Comparison of ENCODE assay signal across 9 mouse cellular contexts in genomic region chr11:46437459-46438000, GRCm38 (mm10). TPM values are rescaled to one million over a fixed set of nuclear protein-coding genes. Genes with fewer than 3 reads are reported as not detected.
DNase-seq lines count a peak whose midpoint lies in the region; ATAC-seq and TF ChIP-seq lines count a peak whose summit lies in the region.
"Had no signal": no experiment of that assay in that cellular context is flagged by ENCODE, and none has a peak within 500 bp of the region (broad histone marks: within the 10 kb centered on the region; RNA-seq: fewer than 3 reads in every experiment).

No protein-coding gene starts in this region.

- H3K9me3 ChIP-seq in heart, embryonic 15.5 days (replicated peaks): no peaks in the 10 kb centered on the region
- no peaks in the 10 kb centered on the region for H3K9me3 ChIP-seq in liver, embryonic 13.5 days (replicated peaks)

- H3K27me3 ChIP-seq in heart, embryonic 15.5 days: no peaks in the 10 kb centered on the region
- no peaks in the 10 kb centered on the region for H3K27me3 ChIP-seq in liver, embryonic 13.5 days

- TF ChIP-seq CTCF in olfactory bulb, adult 2 months (IDR thresholded peaks at IDR 0.05; ENCODE audit: insufficient read depth, low read depth, low read length): no peak

- no peak for ATAC-seq in heart, embryonic 15.5 days (replicated peaks; ENCODE audit: insufficient number of reproducible peaks, insufficient read depth, low FRiP score, low read depth)
- ATAC-seq in liver, embryonic 13.5 days (ENCODE audit: low read depth): peak; percentile 10

- peak overlapping the region; percentile 100 for H3K4me3 ChIP-seq in heart, embryonic 15.5 days
- H3K4me3 ChIP-seq in liver, embryonic 13.5 days (replicated peaks): peak overlapping the region; percentile 90
- H3K4me3 ChIP-seq in olfactory bulb, adult 2 months (ENCODE audit: insufficient read depth, low read depth, low read length): peak overlapping the region; percentile 99

- peaks cover 6% of the 10 kb centered on the region for H3K4me1 ChIP-seq in heart, embryonic 15.5 days (replicated peaks)
- H3K4me1 ChIP-seq in liver, embryonic 13.5 days (replicated peaks): peaks cover 65% of the 10 kb centered on the region
- peaks cover 4% of the 10 kb centered on the region; the same call in 1 of the 2 replicates for H3K4me1 ChIP-seq in olfactory bulb, adult 2 months (ENCODE audit: control insufficient read depth, insufficient read depth, low read length)

- 1% methylated on average over 23 of the region's 23 CpGs for WGBS in heart, embryonic 15.5 days
- WGBS in liver, embryonic 13.5 days (ENCODE audit: insufficient replicate concordance): 1% methylated on average over 23 of the region's 23 CpGs
- WGBS in olfactory bulb, adult 2 months: under 1% methylated on average over 23 of the region's 23 CpGs

- peak; percentile 18 to 74 for DNase-seq in adrenal gland, adult (ENCODE audit: inconsistent age in 2 of 2, low spot score in 1 of 2)
- no peak for DNase-seq in adrenal gland, adult 8-10 months
- DNase-seq in urinary bladder, postnatal 36 days (ENCODE audit: low spot score in 2 of 2): peak; percentile 6 to 7
- DNase-seq in urinary bladder, adult 2 months (ENCODE audit: low spot score): no peak
- peak; percentile 56 for DNase-seq in liver, embryonic 13.5 days
- DNase-seq in adrenal gland, postnatal 25 days: no peak

- peak overlapping the region; percentile 95 for H3K27ac ChIP-seq in heart, embryonic 15.5 days
- H3K27ac ChIP-seq in liver, embryonic 13.5 days: peak overlapping the region; percentile 98
- no peak overlapping the region for H3K27ac ChIP-seq in olfactory bulb, adult 2 months (ENCODE audit: insufficient read depth, low read depth, low read length)

- peak overlapping the region; percentile 96 for H3K9ac ChIP-seq in heart, embryonic 15.5 days
- H3K9ac ChIP-seq in liver, embryonic 13.5 days: peak overlapping the region; percentile 97

- no peak for TF ChIP-seq POLR2A in olfactory bulb, adult 2 months (IDR thresholded peaks at IDR 0.05; ENCODE audit: insufficient read depth, low read depth, low read length)

- peaks cover 12% of the 10 kb centered on the region for H3K36me3 ChIP-seq in heart, embryonic 15.5 days
- H3K36me3 ChIP-seq in liver, embryonic 13.5 days: peaks cover 28% of the 10 kb centered on the region

- H3K4me2 ChIP-seq in heart, embryonic 15.5 days: peak overlapping the region; percentile 75
- peak overlapping the region; percentile 74 for H3K4me2 ChIP-seq in liver, embryonic 13.5 days

RNA-seq across cellular contexts. Expression of gene Med7, which starts 0.8 kb away (rescaled TPM):
- total RNA-seq in adrenal gland, adult 8-10 months (2022): 10 to 100 TPM; 37.9 to 40.6 (median 39.0) TPM
- polyA plus RNA-seq in urinary bladder, adult 2 months (2012; rRNA removed): 37.6 and 38.1 TPM in 2 replicates
- polyA plus RNA-seq in heart, embryonic 15.5 days (2015; fragmentation: Nextera tagmentation; extraction: Ambion mirVana): 44.6 and 44.7 TPM in 2 replicates
- polyA plus RNA-seq in liver, embryonic 13.5 days (2015; fragmentation: Nextera tagmentation; extraction: Ambion mirVana): 62.4 and 67.7 TPM in 2 replicates
- not detected in 2 replicates for polyA plus RNA-seq in olfactory bulb, adult 2 months (2012; ENCODE audit: insufficient read depth, insufficient read length, low replicate concordance, missing spikeins)
- total RNA-seq in adrenal gland, postnatal 25 days (2021): 37.7 and 59.3 TPM in 2 replicates

RNA-seq across cellular contexts. Expression of gene Havcr2, which starts 17.2 kb away (rescaled TPM):
- total RNA-seq in adrenal gland, adult 8-10 months (2022): 1 to 10 TPM; 2.1 to 3.9 (median 3.0) TPM
- polyA plus RNA-seq in urinary bladder, adult 2 months (2012; rRNA removed): 0.37 and 0.46 TPM in 2 replicates
- polyA plus RNA-seq in heart, embryonic 15.5 days (2015; fragmentation: Nextera tagmentation; extraction: Ambion mirVana): 0.06 and 0.43 TPM in 2 replicates
- 0.09 and 0.19 TPM in 2 replicates for polyA plus RNA-seq in liver, embryonic 13.5 days (2015; fragmentation: Nextera tagmentation; extraction: Ambion mirVana)
- polyA plus RNA-seq in olfactory bulb, adult 2 months (2012; ENCODE audit: insufficient read depth, insufficient read length, low replicate concordance, missing spikeins): not detected in 2 replicates
- total RNA-seq in adrenal gland, postnatal 25 days (2021): 0.64 and 0.90 TPM in 2 replicates

RNA-seq across cellular contexts. Expression of gene Fam71b, which starts 41.2 kb away (rescaled TPM):
- total RNA-seq in adrenal gland, adult 8-10 months (2022): not detected
- not detected in 2 replicates for polyA plus RNA-seq in urinary bladder, adult 2 months (2012; rRNA removed)
- not detected in 2 replicates for polyA plus RNA-seq in heart, embryonic 15.5 days (2015; fragmentation: Nextera tagmentation; extraction: Ambion mirVana)
- polyA plus RNA-seq in liver, embryonic 13.5 days (2015; fragmentation: Nextera tagmentation; extraction: Ambion mirVana): not detected in 2 replicates
- not detected in 2 replicates for polyA plus RNA-seq in olfactory bulb, adult 2 months (2012; ENCODE audit: insufficient read depth, insufficient read length, low replicate concordance, missing spikeins)
- not detected in 2 replicates for total RNA-seq in adrenal gland, postnatal 25 days (2021)
- total RNA-seq: left cerebral cortex, postnatal 10 days had no signal

RNA-seq across cellular contexts. Expression of gene Itk, which starts 48.2 kb away (rescaled TPM):
- under 1 TPM; 0.23 to 0.65 (median 0.43) TPM for total RNA-seq in adrenal gland, adult 8-10 months (2022)
- polyA plus RNA-seq in urinary bladder, adult 2 months (2012; rRNA removed): 0.47 and 0.65 TPM in 2 replicates
- 0.20 and 2.3 TPM in 2 replicates for polyA plus RNA-seq in heart, embryonic 15.5 days (2015; fragmentation: Nextera tagmentation; extraction: Ambion mirVana)
- 0.12 and 0.16 TPM in 2 replicates for polyA plus RNA-seq in liver, embryonic 13.5 days (2015; fragmentation: Nextera tagmentation; extraction: Ambion mirVana)
- 94.9 and 202 TPM in 2 replicates for polyA plus RNA-seq in olfactory bulb, adult 2 months (2012; ENCODE audit: insufficient read depth, insufficient read length, low replicate concordance, missing spikeins)
- total RNA-seq in adrenal gland, postnatal 25 days (2021): 0.30 TPM in 1 of 2 replicates, not detected in the other

Comparison
In these comparisons a context has a peak if more than half of its experiments do, and no peak if none do; other contexts are left out.
1. DNase-seq: peak in adrenal gland, adult (2 of 2), urinary bladder, postnatal 36 days (2 of 2) and liver, embryonic 13.5 days (single experiment); none in adrenal gland, adult 8-10 months (single experiment), urinary bladder, adult 2 months (single experiment) and adrenal gland, postnatal 25 days (single experiment).
2. Peak in every context shown above with its lines, with median percentiles within 50 percentile points of each other: H3K4me3 ChIP-seq.